In the genomic region with DNA sequence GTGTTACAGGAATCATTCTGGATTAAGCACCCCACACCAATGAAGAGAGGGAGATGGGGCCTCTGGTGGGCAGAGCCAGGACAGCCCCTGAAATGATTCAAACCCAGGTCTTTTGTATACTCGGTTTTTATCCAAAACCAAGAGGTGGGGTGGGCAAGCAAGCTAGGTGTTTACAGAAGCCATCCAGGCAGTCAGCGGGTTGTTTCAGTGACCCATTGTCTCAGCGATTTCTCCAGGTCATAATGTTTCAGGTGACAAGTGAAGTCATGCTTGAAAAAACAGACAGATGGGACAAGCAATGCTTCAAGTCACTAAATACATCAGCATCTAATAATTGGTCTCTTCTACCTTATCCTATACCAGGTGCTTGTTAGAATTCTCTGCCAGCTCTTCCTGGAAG, we compare ENCODE assay signal across 1 mouse cellular context.
TF ChIP-seq lines count a peak whose summit lies in the region.

No protein-coding gene starts in this region.

TF ChIP-seq in CH12.LX, 34 proteins besides CTCF, POLR2A, EP300 and RAD21:
- TF ChIP-seq TBP (conservative IDR thresholded peaks at IDR 0.05; ENCODE audit: low read depth, low read length) (no peak), KAT2A (IDR thresholded peaks at IDR 0.05; ENCODE audit: insufficient replicate concordance, low read length) (no peak), ELF1 (IDR thresholded peaks at IDR 0.05; ENCODE audit: low read depth, low read length) (no peak), E2F4 (IDR thresholded peaks at IDR 0.05; ENCODE audit: insufficient replicate concordance, low read depth, low read length) (no peak)
TF ChIP-seq in CH12.LX: peak in this region for 0.
